Mouse (Mus musculus): ENCODE measurements around the gene Nphp1. TPM values are rescaled to one million over a fixed set of nuclear protein-coding genes. Genes with fewer than 3 reads are reported as not detected.
A peak's percentile ranks its signal among the peaks of the same experiment; 100 is the strongest.

Nphp1 gene
- 24.9 and 25.0 TPM in 2 replicates for polyA plus RNA-seq (2015; fragmentation: Nextera tagmentation; extraction: Ambion mirVana)

GRCm38 (mm10) chr2:127788440-127789116, at the start of gene Nphp1:
TSS of gene Nphp1 (minus strand) at chr2:127788897.
- WGBS = under 1% methylated on average over 40 of the region's 40 CpGs
- Histone ChIP-seq H3K4me2 (peak within 1 kb of the TSS; percentile 71), H3K36me3 (no peaks in the 10 kb centered on the region), H3K27ac (peak within 1 kb of the TSS; percentile 3; the same call in 1 of the 2 replicates), H3K4me1 (peaks cover 11% of the 10 kb centered on the region), H3K27me3 (replicated peaks) (no peaks in the 10 kb centered on the region), H3K9ac (peak within 1 kb of the TSS; percentile 57), H3K9me3 (no peaks in the 10 kb centered on the region), H3K4me3 (replicated peaks) (peak within 1 kb of the TSS; percentile 78)
- peak; percentile 81 for ATAC-seq (ENCODE audit: insufficient read depth, low FRiP score, low read depth)

- H3K9me3 ChIP-seq = no peaks in the 10 kb centered on the region
- H3K4me3 ChIP-seq (replicated peaks) = no peak overlapping the region
- no peak overlapping the region for H3K9ac ChIP-seq
- H3K27ac ChIP-seq = no peak overlapping the region
- no peaks in the 10 kb centered on the region for H3K36me3 ChIP-seq
- no peak for ATAC-seq (ENCODE audit: insufficient read depth, low FRiP score, low read depth)
- 0 out of 2 replicates have a peak, but pooled peaks cover 4% of the 10 kb centered on the region for H3K27me3 ChIP-seq (replicated peaks)
- WGBS = 27% methylated on average over 2 of the region's 2 CpGs
- H3K4me1 ChIP-seq = peaks cover 3% of the 10 kb centered on the region; the same call in 1 of the 2 replicates
- H3K4me2 ChIP-seq = no peak overlapping the region
Measured at GRCm38 (mm10) chr2:127832833-127833190, 44.1 kb upstream of the Nphp1 start.

GRCm38 (mm10) chr2:127832103-127832832, 43.6 kb upstream of the Nphp1 start:
- Histone ChIP-seq H3K4me2 (peak overlapping the region; percentile 88), H3K4me3 (replicated peaks) (peak overlapping the region; percentile 88), H3K9me3 (no peaks in the 10 kb centered on the region), H3K36me3 (no peaks in the 10 kb centered on the region), H3K9ac (0 out of 2 replicates have a peak overlapping the region, but pooled peaks have one; percentile 9), H3K4me1 (peaks cover 3% of the 10 kb centered on the region; the same call in 1 of the 2 replicates), H3K27me3 (replicated peaks) (0 out of 2 replicates have a peak, but pooled peaks cover 4% of the 10 kb centered on the region), H3K27ac (no peak overlapping the region)
- no peak; the same call in 1 of the 2 replicates for ATAC-seq (ENCODE audit: insufficient read depth, low FRiP score, low read depth)
- 30% methylated on average over 11 of the region's 11 CpGs for WGBS

- peak within 1 kb of the TSS; percentile 88 for H3K4me3 ChIP-seq (replicated peaks)
Measured at GRCm38 (mm10) chr2:127831401-127832102, 42.9 kb upstream of the Nphp1 start, which contains the start of gene Bub1. TSS of gene Bub1 (minus strand) at chr2:127831865.

GRCm38 (mm10) chr2:127791919-127792603, 3.4 kb upstream of the Nphp1 start, which contains the start of gene Mtln:
TSS of gene Mtln (minus strand) at chr2:127792488.
- peaks cover 11% of the 10 kb centered on the region for H3K4me1 ChIP-seq
- peak within 1 kb of the TSS; percentile 68 for H3K9ac ChIP-seq
- no peaks in the 10 kb centered on the region for H3K9me3 ChIP-seq
- H3K27me3 ChIP-seq (replicated peaks) = no peaks in the 10 kb centered on the region
- H3K36me3 ChIP-seq = no peaks in the 10 kb centered on the region
- peak; percentile 96 for ATAC-seq (ENCODE audit: insufficient read depth, low FRiP score, low read depth)
- 2% methylated on average over 37 of the region's 37 CpGs for WGBS
- H3K27ac ChIP-seq = peak within 1 kb of the TSS; percentile 86
- peak within 1 kb of the TSS; percentile 56 for H3K4me2 ChIP-seq
- H3K4me3 ChIP-seq (replicated peaks) = peak within 1 kb of the TSS; percentile 75

More at GRCm38 (mm10) chr2:127831401-127832102, 42.9 kb upstream of the Nphp1 start, which contains the start of gene Bub1:
- Histone ChIP-seq H3K27ac (no peak within 1 kb of the TSS), H3K9me3 (no peaks in the 10 kb centered on the region), H3K4me2 (peak within 1 kb of the TSS; percentile 88), H3K36me3 (no peaks in the 10 kb centered on the region), H3K27me3 (replicated peaks) (no peaks in the 10 kb centered on the region), H3K4me1 (peaks cover 3% of the 10 kb centered on the region; the same call in 1 of the 2 replicates), H3K9ac (peak within 1 kb of the TSS; percentile 46; the same call in 1 of the 2 replicates)
- WGBS = under 1% methylated on average over 56 of the region's 56 CpGs
- peak; percentile 98 for ATAC-seq (ENCODE audit: insufficient read depth, low FRiP score, low read depth)

- H3K4me1 ChIP-seq = peaks cover 11% of the 10 kb centered on the region
- no peak overlapping the region for H3K9ac ChIP-seq
- H3K36me3 ChIP-seq = no peaks in the 10 kb centered on the region
- ATAC-seq (ENCODE audit: insufficient read depth, low FRiP score, low read depth) = no peak
- WGBS = 25% methylated on average over 9 of the region's 9 CpGs
- H3K4me3 ChIP-seq (replicated peaks) = peak overlapping the region; percentile 78
- peak overlapping the region; percentile 71 for H3K4me2 ChIP-seq
- H3K9me3 ChIP-seq = no peaks in the 10 kb centered on the region
- no peak overlapping the region for H3K27ac ChIP-seq
- H3K27me3 ChIP-seq (replicated peaks) = no peaks in the 10 kb centered on the region
Measured at GRCm38 (mm10) chr2:127789651-127790270, 1.1 kb upstream of the Nphp1 start.

DNA sequence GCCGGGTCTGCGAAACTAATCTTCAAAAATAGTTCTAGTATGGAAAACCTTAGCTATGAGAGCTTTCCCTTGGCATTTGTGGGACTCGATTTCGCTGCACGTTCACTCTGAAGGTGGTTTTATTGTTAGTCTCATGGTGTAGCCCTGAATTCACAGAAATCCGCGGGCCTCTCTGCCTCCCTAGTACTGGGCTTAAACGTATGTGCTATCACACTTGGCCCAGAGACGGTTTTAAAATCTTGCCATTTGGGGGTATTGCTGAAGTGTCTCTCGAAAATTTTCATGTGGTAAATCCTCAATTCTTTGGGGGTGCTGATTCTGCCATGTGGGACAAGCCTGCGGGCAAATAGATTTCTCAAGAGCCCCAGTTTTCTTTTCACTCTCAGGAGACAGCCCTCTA, 441 bp upstream of the Nphp1 start:
- Histone ChIP-seq H3K4me3 (replicated peaks) (peak overlapping the region; percentile 78), H3K27ac (peak overlapping the region; percentile 3; the same call in 1 of the 2 replicates), H3K4me1 (peaks cover 11% of the 10 kb centered on the region), H3K4me2 (peak overlapping the region; percentile 71), H3K9ac (peak overlapping the region; percentile 57), H3K9me3 (no peaks in the 10 kb centered on the region), H3K27me3 (replicated peaks) (no peaks in the 10 kb centered on the region), H3K36me3 (no peaks in the 10 kb centered on the region)
- no peak for ATAC-seq (ENCODE audit: insufficient read depth, low FRiP score, low read depth)
- WGBS = 6% methylated on average over 11 of the region's 11 CpGs

DNA sequence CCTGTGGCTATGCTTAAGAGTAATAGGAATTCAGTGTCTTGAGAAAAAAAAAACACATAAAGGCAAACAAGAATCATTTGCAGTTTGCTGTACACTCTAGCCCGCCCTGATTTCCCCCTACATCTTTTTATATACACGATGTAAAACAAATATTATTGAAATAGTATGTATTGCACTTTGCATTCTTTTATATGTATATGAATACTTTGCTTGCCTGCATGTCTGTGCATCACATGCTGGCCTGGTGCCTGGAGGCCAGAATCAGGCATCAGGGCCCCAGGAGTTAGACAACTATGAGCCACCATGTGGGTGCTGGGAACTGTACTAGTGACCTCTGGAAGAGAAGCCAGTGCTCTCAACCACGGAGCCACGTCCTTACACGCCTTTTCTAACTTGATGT, 1.5 kb downstream of the Nphp1 start:
- H3K4me3 ChIP-seq (replicated peaks) = no peak overlapping the region

GRCm38 (mm10) chr2:127778451-127778850, 10.2 kb downstream of the Nphp1 start:
- Histone ChIP-seq H3K4me2 (no peak overlapping the region), H3K36me3 (no peaks in the 10 kb centered on the region), H3K9me3 (no peaks in the 10 kb centered on the region), H3K9ac (no peak overlapping the region), H3K4me3 (replicated peaks) (no peak overlapping the region), H3K27ac (no peak overlapping the region), H3K4me1 (no peaks in the 10 kb centered on the region), H3K27me3 (replicated peaks) (no peaks in the 10 kb centered on the region)
- 80% methylated on average over 5 of the region's 5 CpGs for WGBS
- no peak for ATAC-seq (ENCODE audit: insufficient read depth, low FRiP score, low read depth)

More for the DNA sequence above, 1.5 kb downstream of the Nphp1 start:
- Histone ChIP-seq H3K27me3 (replicated peaks) (no peaks in the 10 kb centered on the region), H3K9ac (no peak overlapping the region), H3K27ac (no peak overlapping the region), H3K36me3 (no peaks in the 10 kb centered on the region), H3K9me3 (no peaks in the 10 kb centered on the region), H3K4me2 (no peak overlapping the region), H3K4me1 (peaks cover 11% of the 10 kb centered on the region)
- 85% methylated on average over 5 of the region's 5 CpGs for WGBS
- no peak for ATAC-seq (ENCODE audit: insufficient read depth, low FRiP score, low read depth)

DNA sequence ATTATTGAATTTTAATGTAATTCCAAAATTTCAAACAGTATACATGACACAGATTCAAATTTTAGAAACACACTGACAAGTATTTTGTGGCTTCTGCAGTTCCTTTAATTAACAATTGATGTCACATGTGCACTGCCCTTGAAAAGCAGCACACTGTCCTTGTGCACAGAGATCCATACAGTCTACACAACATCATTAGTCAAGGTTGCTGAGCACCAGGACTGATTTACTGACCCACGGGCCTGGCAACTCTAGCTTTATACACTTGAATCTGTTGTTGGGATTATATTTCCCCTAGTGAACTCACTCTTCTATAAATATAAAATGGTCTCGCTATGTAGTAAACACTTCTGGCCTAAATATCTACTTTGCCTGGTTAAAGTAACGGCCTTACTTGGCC, 13.7 kb downstream of the Nphp1 start:
- Histone ChIP-seq H3K27me3 (replicated peaks) (no peaks in the 10 kb centered on the region), H3K36me3 (0 out of 2 replicates have a peak, but pooled peaks cover 4% of the 10 kb centered on the region), H3K27ac (no peak overlapping the region), H3K4me3 (replicated peaks) (no peak overlapping the region), H3K9ac (no peak overlapping the region), H3K4me2 (no peak overlapping the region), H3K4me1 (no peaks in the 10 kb centered on the region), H3K9me3 (no peaks in the 10 kb centered on the region)
- no peak for ATAC-seq (ENCODE audit: insufficient read depth, low FRiP score, low read depth)
- WGBS = 71% methylated on average over 3 of the region's 3 CpGs

- Histone ChIP-seq H3K36me3 (peaks cover 8% of the 10 kb centered on the region; the same call in 1 of the 2 replicates), H3K4me1 (no peaks in the 10 kb centered on the region), H3K9ac (no peak overlapping the region), H3K27ac (no peak overlapping the region), H3K4me3 (replicated peaks) (no peak overlapping the region), H3K4me2 (no peak overlapping the region), H3K9me3 (no peaks in the 10 kb centered on the region), H3K27me3 (replicated peaks) (no peaks in the 10 kb centered on the region)
- no peak for ATAC-seq (ENCODE audit: insufficient read depth, low FRiP score, low read depth)
- 56% methylated on average over 1 of the region's 1 CpGs for WGBS
Measured at GRCm38 (mm10) chr2:127774578-127774941, 14.1 kb downstream of the Nphp1 start.

All from stomach, embryonic 15.5 days (tissue).